Mouse (Mus musculus): ENCODE results near the gene Slc7a11.

DNA sequence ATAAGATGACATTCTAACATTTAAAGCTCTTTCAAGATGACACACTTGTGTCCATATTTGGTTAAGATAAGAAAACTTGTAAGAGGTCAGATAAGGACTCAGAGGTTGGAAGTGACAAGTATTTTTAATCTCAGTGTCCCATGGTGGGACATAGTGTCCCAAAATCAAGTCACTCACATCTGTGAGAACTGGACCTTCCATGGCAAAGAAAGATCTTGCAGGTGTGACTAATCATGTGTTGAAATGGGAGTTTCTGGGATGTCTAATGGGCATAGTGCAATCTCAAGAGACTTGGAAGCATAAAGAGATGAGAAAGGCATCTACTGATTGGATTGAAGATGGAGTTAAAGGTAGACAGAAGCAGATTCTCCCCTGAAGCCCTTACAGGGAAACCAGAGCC, 513.9 kb downstream of the Slc7a11 start:
- TF ChIP-seq CTCF (IDR thresholded peaks at IDR 0.05; ENCODE audit: low read depth): no peak
- no peak for TF ChIP-seq EP300 (IDR thresholded peaks at IDR 0.05; ENCODE audit: low read depth)

Measured in liver, embryonic 14.5 days (tissue).